Mouse (Mus musculus) limb, embryonic 10.5 days (tissue): ENCODE results near the gene Gtf3a. TPM values are rescaled to one million over a fixed set of nuclear protein-coding genes. Genes with fewer than 3 reads are reported as not detected.
A peak's percentile ranks its signal among the peaks of the same experiment; 100 is the strongest.

Experiments used
- DNase-seq: peaks from one replicate; pipeline ENCODE4 v3.0.0-alpha.2; 2017; ENCODE audit warnings: low spot score
- H3K27ac ChIP-seq: fragments of 300-500 bp; sonication (generic); 2 replicates; pipeline ENCODE4 v1.5.1; 2016; ENCODE audit warnings: mild to moderate bottlenecking
- H3K27me3 ChIP-seq: fragments of 300-500 bp; sonication (generic); 2 replicates; pipeline ENCODE4 v1.6.1; 2016; ENCODE audit warnings: low read depth, mild to moderate bottlenecking; ENCODE audit not compliant: poor library complexity, severe bottlenecking
- H3K36me3 ChIP-seq: fragments of 300-500 bp; sonication (generic); 2 replicates; pipeline ENCODE4 v1.6.1; 2016; ENCODE audit warnings: mild to moderate bottlenecking, moderate library complexity
- H3K4me1 ChIP-seq: fragments of 300-500 bp; sonication (generic); 2 replicates; pipeline ENCODE4 v1.6.1; 2016
- H3K4me3 ChIP-seq: fragments of 300-500 bp; sonication (generic); 2 replicates; pipeline ENCODE4 v1.5.1; 2016; ENCODE audit warnings: mild to moderate bottlenecking, moderate library complexity
- H3K9me3 ChIP-seq: fragments of 300-500 bp; sonication (generic); replicated peaks from 2 replicates; pipeline ENCODE4 v1.6.1; 2016; ENCODE audit warnings: mild to moderate bottlenecking
- WGBS: fragments of 180-500 bp; shearing (Covaris S2); methylation state at CpG from one replicate; pipeline ENCODE4 v1.1.7; 2016; 5-methylcytosine and 5-hydroxymethylcytosine counted together
- polyA plus RNA-seq: library from polyadenylated mRNA; unstranded; fragments of >200 nt; fragmentation: Nextera tagmentation; extraction: Ambion mirVana; gene quantifications from 2 replicates; pipeline ENCODE4 v1.2.1, GENCODE M21; 2016

The Gtf3a gene
- polyA plus RNA-seq, 1 experiment from 2014 or later, result 141 TPM

- H3K27ac ChIP-seq, result no peak overlapping the region
- peaks cover 12% of the 10 kb centered on the region for H3K4me1 ChIP-seq
- H3K36me3 ChIP-seq, result no peaks in the 10 kb centered on the region
- no peak overlapping the region for H3K4me3 ChIP-seq
- WGBS, result 57% methylated on average over 15 of the region's 15 CpGs
- H3K27me3 ChIP-seq, result no peaks in the 10 kb centered on the region
- no peak for DNase-seq
- H3K9me3 ChIP-seq, result no peaks in the 10 kb centered on the region
Measured at GRCm38 (mm10) chr5:146942965-146943364, 5.5 kb upstream of the Gtf3a start.

DNA sequence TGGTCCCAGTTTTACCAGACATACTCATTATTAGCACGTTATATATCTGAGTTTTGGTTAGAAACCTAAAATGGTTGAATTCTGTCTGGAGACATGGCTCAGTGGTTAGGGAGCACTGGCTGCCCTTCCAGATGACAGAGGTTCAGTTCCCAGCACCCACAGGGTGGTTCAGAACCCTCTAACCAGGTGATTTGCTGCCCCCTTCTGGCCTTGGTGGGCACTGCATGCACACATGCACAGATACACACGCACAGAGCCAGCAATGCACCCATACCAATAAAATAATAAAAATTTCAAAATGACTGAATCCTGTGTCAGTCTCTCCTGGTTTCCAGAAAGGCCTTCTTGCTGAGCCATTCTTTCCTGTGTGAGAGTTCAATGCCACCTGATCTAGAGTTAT, 3.9 kb upstream of the Gtf3a start:
- Histone ChIP-seq H3K36me3 (no peaks in the 10 kb centered on the region), H3K27me3 (no peaks in the 10 kb centered on the region), H3K4me1 (peaks cover 22% of the 10 kb centered on the region), H3K9me3 (no peaks in the 10 kb centered on the region), H3K27ac (no peak overlapping the region), H3K4me3 (no peak overlapping the region)
- WGBS, result 98% methylated on average over 2 of the region's 2 CpGs
- DNase-seq, result no peak

GRCm38 (mm10) chr5:146946682-146947081, 1.8 kb upstream of the Gtf3a start:
- 89% methylated on average over 9 of the region's 9 CpGs for WGBS
- no peak for DNase-seq
- no peak overlapping the region for H3K4me3 ChIP-seq
- peaks cover 29% of the 10 kb centered on the region for H3K4me1 ChIP-seq
- no peaks in the 10 kb centered on the region for H3K9me3 ChIP-seq
- no peaks in the 10 kb centered on the region for H3K27me3 ChIP-seq
- no peak overlapping the region for H3K27ac ChIP-seq
- H3K36me3 ChIP-seq, result peaks cover 18% of the 10 kb centered on the region

- no peak overlapping the region for H3K27ac ChIP-seq
- H3K4me3 ChIP-seq, result no peak overlapping the region
- H3K9me3 ChIP-seq, result no peaks in the 10 kb centered on the region
- H3K4me1 ChIP-seq, result peaks cover 26% of the 10 kb centered on the region
- no peaks in the 10 kb centered on the region for H3K27me3 ChIP-seq
- H3K36me3 ChIP-seq, result peaks cover 26% of the 10 kb centered on the region
- no peak for DNase-seq
- 91% methylated on average over 6 of the region's 6 CpGs for WGBS
Measured at GRCm38 (mm10) chr5:146947497-146947896, 960 bp upstream of the Gtf3a start.

- WGBS, result 30% methylated on average over 10 of the region's 10 CpGs
- Histone ChIP-seq H3K27ac (peak overlapping the region; percentile 95), H3K36me3 (peaks cover 32% of the 10 kb centered on the region), H3K9me3 (no peaks in the 10 kb centered on the region), H3K4me3 (peak overlapping the region; percentile 80), H3K4me1 (peaks cover 20% of the 10 kb centered on the region), H3K27me3 (no peaks in the 10 kb centered on the region)
- DNase-seq, result no peak
Measured at GRCm38 (mm10) chr5:146948041-146948507, 383 bp upstream of the Gtf3a start.

GRCm38 (mm10) chr5:146954576-146954975, 6.1 kb downstream of the Gtf3a start:
- Histone ChIP-seq H3K4me3 (no peak overlapping the region), H3K27ac (no peak overlapping the region), H3K4me1 (peaks cover 7% of the 10 kb centered on the region), H3K36me3 (peaks cover 97% of the 10 kb centered on the region), H3K27me3 (no peaks in the 10 kb centered on the region), H3K9me3 (no peaks in the 10 kb centered on the region)
- no peak for DNase-seq
- 94% methylated on average over 7 of the region's 7 CpGs for WGBS

GRCm38 (mm10) chr5:146955651-146956050, 7.2 kb downstream of the Gtf3a start:
- no peak overlapping the region for H3K4me3 ChIP-seq
- no peaks in the 10 kb centered on the region for H3K9me3 ChIP-seq
- H3K4me1 ChIP-seq, result no peaks in the 10 kb centered on the region
- DNase-seq, result no peak
- WGBS, result 89% methylated on average over 5 of the region's 5 CpGs
- no peak overlapping the region for H3K27ac ChIP-seq
- H3K27me3 ChIP-seq, result no peaks in the 10 kb centered on the region
- H3K36me3 ChIP-seq, result peaks cover 90% of the 10 kb centered on the region

DNA sequence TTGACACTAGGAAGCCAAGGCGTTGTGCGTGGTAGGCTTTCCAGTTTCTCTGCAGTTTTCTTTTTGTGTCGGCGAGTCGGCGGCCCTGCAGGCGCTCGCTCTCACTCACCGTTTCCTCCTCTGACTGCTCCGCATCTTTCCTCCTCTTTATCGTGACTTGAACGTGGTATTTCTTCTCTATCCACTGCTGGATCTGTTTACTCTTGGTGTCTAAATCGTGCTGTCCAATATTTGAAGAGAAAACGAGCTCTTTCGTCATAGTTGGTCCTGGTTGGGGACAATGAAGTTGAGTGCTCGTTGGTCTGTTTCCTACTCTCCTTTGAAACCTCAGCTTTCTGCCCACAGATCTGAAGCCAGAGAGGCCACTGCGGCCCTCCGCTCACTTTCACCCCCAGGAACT, 8.2 kb downstream of the Gtf3a start:
- Histone ChIP-seq H3K36me3 (peaks cover 85% of the 10 kb centered on the region), H3K27ac (no peak overlapping the region), H3K9me3 (no peaks in the 10 kb centered on the region), H3K4me1 (no peaks in the 10 kb centered on the region), H3K4me3 (no peak overlapping the region), H3K27me3 (no peaks in the 10 kb centered on the region)
- 93% methylated on average over 18 of the region's 18 CpGs for WGBS
- DNase-seq, result no peak

DNA sequence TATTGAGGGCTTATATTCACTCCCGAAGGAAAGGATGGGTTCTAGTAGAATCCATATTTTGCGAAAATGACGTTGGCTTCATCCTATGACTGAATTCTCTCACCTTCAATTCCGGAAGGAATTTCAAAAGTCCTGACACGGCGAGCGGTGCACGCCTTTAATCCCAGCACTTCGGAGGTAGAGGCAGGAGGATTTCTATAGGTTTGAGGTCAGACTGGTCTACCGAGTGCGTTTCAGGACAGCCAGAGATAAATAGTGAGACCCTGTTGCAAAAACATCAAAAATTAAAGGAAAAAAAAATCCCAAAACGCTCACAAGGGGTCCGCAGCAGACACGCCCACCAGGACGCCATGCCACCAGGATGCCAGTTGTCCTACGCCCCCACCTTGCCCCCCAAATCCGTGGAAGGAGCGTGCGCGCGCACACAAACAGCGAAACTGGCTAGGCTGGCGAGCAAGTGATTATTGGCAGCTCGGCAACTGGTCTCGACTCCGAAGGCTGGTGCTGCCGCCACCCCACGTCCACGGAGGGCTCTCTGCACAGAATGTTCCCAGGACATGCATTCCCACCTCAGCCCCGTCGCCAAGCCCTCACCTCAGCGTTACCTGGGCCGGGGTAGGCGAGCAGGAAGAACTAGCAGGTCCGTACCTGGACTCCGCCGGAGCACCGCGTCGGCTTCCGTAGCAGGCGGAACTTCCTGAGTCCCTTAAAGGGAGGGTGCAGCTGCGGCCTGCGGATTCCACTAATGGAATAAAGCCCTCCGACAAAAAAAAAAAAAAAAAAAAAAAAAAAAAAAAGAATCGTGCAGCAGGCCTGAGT, 14.9 kb downstream of the Gtf3a start, which contains the start of gene Mtif3:
Mtif3 (minus strand) TSS at position 683 of the 819 bp plus-strand sequence.
- peaks cover 9% of the 10 kb centered on the region for H3K4me1 ChIP-seq
- H3K9me3 ChIP-seq, result no peaks in the 10 kb centered on the region
- 2% methylated on average over 46 of the region's 46 CpGs for WGBS
- H3K27ac ChIP-seq, result peak within 1 kb of the TSS; percentile 87
- peak; percentile 91 for DNase-seq
- peaks cover 18% of the 10 kb centered on the region for H3K36me3 ChIP-seq
- H3K4me3 ChIP-seq, result peak within 1 kb of the TSS; percentile 83
- no peaks in the 10 kb centered on the region for H3K27me3 ChIP-seq

GRCm38 (mm10) chr5:146963937-146964278, 15.5 kb downstream of the Gtf3a start:
- Histone ChIP-seq H3K27ac (peak overlapping the region; percentile 87), H3K4me3 (peak overlapping the region; percentile 83), H3K36me3 (peaks cover 12% of the 10 kb centered on the region), H3K9me3 (no peaks in the 10 kb centered on the region), H3K4me1 (peaks cover 9% of the 10 kb centered on the region), H3K27me3 (no peaks in the 10 kb centered on the region)
- WGBS, result 56% methylated on average over 8 of the region's 8 CpGs
- peak; percentile 50 for DNase-seq

DNA sequence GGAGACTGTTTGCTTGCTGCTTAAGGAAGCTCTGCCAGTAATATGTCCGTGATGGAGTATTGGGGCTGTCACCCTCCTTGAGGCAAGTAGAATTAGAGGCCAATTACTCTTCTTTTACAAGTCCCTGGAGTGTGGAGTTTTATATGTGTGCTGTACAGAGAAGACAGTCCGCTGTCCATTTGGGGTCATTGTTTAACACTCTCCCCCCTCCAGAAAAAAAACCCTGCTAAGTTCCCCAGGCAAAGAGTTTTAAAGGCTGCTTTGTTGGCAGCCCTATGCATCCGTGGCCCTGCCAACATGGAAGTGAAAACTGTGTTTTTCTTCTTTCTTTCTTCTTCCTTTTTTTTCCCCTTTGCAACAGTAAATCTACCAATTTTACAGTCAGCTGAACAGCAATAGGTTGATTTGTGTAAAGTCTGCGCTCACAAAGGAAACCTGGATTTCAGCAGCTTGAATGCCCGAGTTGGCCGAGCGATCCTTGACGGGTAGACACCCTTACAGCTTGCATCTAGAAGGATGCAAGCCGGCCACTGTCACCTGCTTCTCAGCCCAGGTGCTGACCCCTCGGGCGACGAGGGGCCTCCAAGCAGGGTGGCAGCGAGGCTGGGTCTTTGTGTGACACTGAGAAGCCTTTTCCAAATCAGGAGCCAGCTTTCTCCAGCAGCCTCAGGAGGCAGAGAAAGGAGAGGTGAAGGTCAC, 20.4 kb downstream of the Gtf3a start:
- no peak overlapping the region for H3K27ac ChIP-seq
- 81% methylated on average over 13 of the region's 13 CpGs for WGBS
- no peak for DNase-seq

GRCm38 (mm10) chr5:146971776-146972561, 23.5 kb downstream of the Gtf3a start:
- Histone ChIP-seq H3K36me3 (no peaks in the 10 kb centered on the region), H3K9me3 (no peaks in the 10 kb centered on the region), H3K4me3 (no peak overlapping the region), H3K27me3 (no peaks in the 10 kb centered on the region), H3K27ac (no peak overlapping the region), H3K4me1 (no peaks in the 10 kb centered on the region)
- 74% methylated on average over 10 of the region's 10 CpGs for WGBS
- no peak for DNase-seq

More for the DNA sequence above, 20.4 kb downstream of the Gtf3a start:
- no peaks in the 10 kb centered on the region for H3K9me3 ChIP-seq
- H3K36me3 ChIP-seq, result no peaks in the 10 kb centered on the region
- no peak overlapping the region for H3K4me3 ChIP-seq
- H3K27me3 ChIP-seq, result no peaks in the 10 kb centered on the region
- H3K4me1 ChIP-seq, result peaks cover 3% of the 10 kb centered on the region; the same call in 1 of the 2 replicates
